Comparison of ENCODE assay signal across 17 mouse cellular contexts in genomic region chr3:4866226-4866625, GRCm38 (mm10).
DNase-seq lines count a peak whose midpoint lies in the region; ATAC-seq and TF ChIP-seq lines count a peak whose summit lies in the region.
"Had no signal": no experiment of that assay in that cellular context is flagged by ENCODE, and none has a peak within 500 bp of the region (broad histone marks: within the 10 kb centered on the region; RNA-seq: fewer than 3 reads in every experiment).

No protein-coding gene starts in this region.

- H3K9ac ChIP-seq in lung, postnatal 0 days (replicated peaks; ENCODE audit: low read depth) = no peak overlapping the region
- H3K9ac ChIP-seq: embryonic facial prominence, embryonic 12.5 days; forebrain, embryonic 13.5 days; forebrain, embryonic 15.5 days; forebrain, postnatal 0 days had no signal

- 40% methylated on average over 1 of the region's 1 CpGs for WGBS in lung, postnatal 0 days

- TF ChIP-seq EP300 in lung, postnatal 0 days (IDR thresholded peaks at IDR 0.05) = no peak; the same call in 1 of the 2 replicates

- no peaks in the 10 kb centered on the region for H3K36me3 ChIP-seq in lung, postnatal 0 days (ENCODE audit: insufficient read depth, low read length)
- H3K36me3 ChIP-seq: embryonic facial prominence, embryonic 10.5 days; embryonic facial prominence, embryonic 12.5 days; forebrain, embryonic 15.5 days had no signal

- ATAC-seq in lung, postnatal 0 days = no peak
- ATAC-seq: forebrain, embryonic 13.5 days; forebrain, embryonic 15.5 days; forebrain, postnatal 0 days had no signal

- H3K27ac ChIP-seq in lung, postnatal 0 days (ENCODE audit: low read length) = no peak overlapping the region
- H3K27ac ChIP-seq: embryonic facial prominence, embryonic 10.5 days; embryonic facial prominence, embryonic 12.5 days; forebrain, embryonic 13.5 days; forebrain, embryonic 15.5 days had no signal

- no peaks in the 10 kb centered on the region for H3K9me3 ChIP-seq in lung, postnatal 0 days (ENCODE audit: low read length)
- H3K9me3 ChIP-seq: embryonic facial prominence, embryonic 12.5 days; forebrain, embryonic 13.5 days; forebrain, embryonic 15.5 days had no signal

- H3K4me2 ChIP-seq in lung, postnatal 0 days (replicated peaks; ENCODE audit: low read depth, low read length) = no peak overlapping the region
- H3K4me2 ChIP-seq: embryonic facial prominence, embryonic 12.5 days; forebrain, embryonic 13.5 days; forebrain, embryonic 15.5 days had no signal

- peak; percentile 2 for DNase-seq in adrenal gland, adult 2 months
- DNase-seq in adrenal gland, adult 18-20 months (ENCODE audit: low spot score in 2 of 2) = no peak
- peak; percentile 2 to 3 for DNase-seq in adrenal gland, postnatal 36 days
- no peak for DNase-seq in adrenal gland, postnatal 25 days
- peak; percentile 15 for DNase-seq in lung, postnatal 0 days (ENCODE audit: low spot score)
- no peak for DNase-seq in lung, postnatal 25 days (ENCODE audit: low spot score)
- no peak for DNase-seq in thymus, postnatal 25 days
- DNase-seq: cerebellum, adult 11-12 months; cerebellum, adult 2 months; cerebellum, adult 9-10 months; cerebellum, postnatal 10 days; cerebellum, postnatal 25 days; forebrain, postnatal 0 days had no signal

- H3K4me1 ChIP-seq in lung, postnatal 0 days (ENCODE audit: insufficient read depth, low read depth, low read length) = no peaks in the 10 kb centered on the region
- H3K4me1 ChIP-seq: embryonic facial prominence, embryonic 10.5 days; embryonic facial prominence, embryonic 12.5 days; forebrain, embryonic 13.5 days; forebrain, embryonic 15.5 days had no signal

- no peak overlapping the region for H3K4me3 ChIP-seq in lung, postnatal 0 days (ENCODE audit: low read depth, low read length)
- H3K4me3 ChIP-seq: embryonic facial prominence, embryonic 10.5 days; embryonic facial prominence, embryonic 12.5 days; forebrain, embryonic 13.5 days; forebrain, embryonic 15.5 days had no signal

- no peaks in the 10 kb centered on the region for H3K27me3 ChIP-seq in lung, postnatal 0 days (replicated peaks; ENCODE audit: insufficient read depth, low read length)
- H3K27me3 ChIP-seq: embryonic facial prominence, embryonic 12.5 days; forebrain, embryonic 13.5 days; forebrain, embryonic 15.5 days had no signal

- no peak for TF ChIP-seq CTCF in lung, postnatal 0 days (IDR thresholded peaks at IDR 0.05)

Comparison
In these comparisons a context has a peak if more than half of its experiments do, and no peak if none do; other contexts are left out.
1. DNase-seq: peak in adrenal gland, adult 2 months (single experiment), adrenal gland, postnatal 36 days (2 of 2) and lung, postnatal 0 days (single experiment); none in adrenal gland, adult 18-20 months (0 of 2), adrenal gland, postnatal 25 days (single experiment), lung, postnatal 25 days (single experiment) and thymus, postnatal 25 days (single experiment).